Mouse (Mus musculus) stomach, embryonic 14.5 days (tissue): Measurements from ENCODE around the gene Cxcl5. TPM values are rescaled to one million over a fixed set of nuclear protein-coding genes. Genes with fewer than 3 reads are reported as not detected.
A peak's percentile ranks its signal among the peaks of the same experiment; 100 is the strongest.

Experiments
- ATAC-seq: fragments of 200-750 bp; cut with Nextera tagmentation; 2 replicates; pipeline ENCODE4 v1.8.0; 2017; ENCODE audit warnings: low read depth, moderate TSS enrichment; ENCODE audit not compliant: insufficient number of reproducible peaks, insufficient read depth, low FRiP score
- H3K27ac ChIP-seq: fragments of 300-500 bp; sonication (generic); 2 replicates; pipeline ENCODE4 v1.5.1; 2014; ENCODE audit warnings: mild to moderate bottlenecking, low read length, moderate library complexity, mixed read lengths
- H3K27me3 ChIP-seq: fragments of 300-500 bp; sonication (generic); 2 replicates; pipeline ENCODE4 v1.6.1; 2014; ENCODE audit warnings: low read length, control low read depth, mixed read lengths; ENCODE audit not compliant: control insufficient read depth, insufficient read depth
- H3K36me3 ChIP-seq: fragments of 300-500 bp; sonication (generic); 2 replicates; pipeline ENCODE4 v1.6.1; 2014; ENCODE audit warnings: mild to moderate bottlenecking, control low read depth, low read length, moderate library complexity, mixed read lengths; ENCODE audit not compliant: control insufficient read depth, insufficient read depth
- H3K4me1 ChIP-seq: fragments of 300-500 bp; sonication (generic); 2 replicates; pipeline ENCODE4 v1.6.1; 2014; ENCODE audit warnings: low read length, control low read depth, mixed read lengths; ENCODE audit not compliant: control insufficient read depth, insufficient read depth
- H3K4me2 ChIP-seq: fragments of 300-500 bp; sonication (generic); replicated peaks from 2 replicates; pipeline ENCODE4 v1.6.1; 2014; ENCODE audit warnings: low read depth, low read length, control low read depth
- H3K4me3 ChIP-seq: fragments of 300-500 bp; sonication (generic); 2 replicates; pipeline ENCODE4 v1.5.1; 2014; ENCODE audit warnings: low read depth, low read length, control low read depth
- H3K9ac ChIP-seq: fragments of 300-500 bp; sonication (generic); replicated peaks from 2 replicates; pipeline ENCODE4 v1.6.1; 2014; ENCODE audit warnings: low read depth, mild to moderate bottlenecking, control low read depth, low read length, moderate library complexity, mixed read lengths
- H3K9me3 ChIP-seq: fragments of 300-500 bp; sonication (generic); 2 replicates; pipeline ENCODE4 v1.6.1; 2016; ENCODE audit warnings: low read depth, low read length, control low read depth; ENCODE audit not compliant: control insufficient read depth
- WGBS: fragments of 180-500 bp; shearing (Covaris S2); extraction: QIAGEN DNeasy Blood & Tissue Kit; methylation state at CpG from one replicate; pipeline ENCODE4 v1.1.7; 2014; 5-methylcytosine and 5-hydroxymethylcytosine counted together
- polyA plus RNA-seq: library from polyadenylated mRNA; unstranded; fragments of >200 nt; fragmentation: Nextera tagmentation; extraction: Ambion mirVana; gene quantifications from 2 replicates; pipeline ENCODE4 v1.2.1, GENCODE M21; 2014

Cxcl5 gene
- polyA plus RNA-seq = 0.20 and 0.53 TPM in 2 replicates

DNA sequence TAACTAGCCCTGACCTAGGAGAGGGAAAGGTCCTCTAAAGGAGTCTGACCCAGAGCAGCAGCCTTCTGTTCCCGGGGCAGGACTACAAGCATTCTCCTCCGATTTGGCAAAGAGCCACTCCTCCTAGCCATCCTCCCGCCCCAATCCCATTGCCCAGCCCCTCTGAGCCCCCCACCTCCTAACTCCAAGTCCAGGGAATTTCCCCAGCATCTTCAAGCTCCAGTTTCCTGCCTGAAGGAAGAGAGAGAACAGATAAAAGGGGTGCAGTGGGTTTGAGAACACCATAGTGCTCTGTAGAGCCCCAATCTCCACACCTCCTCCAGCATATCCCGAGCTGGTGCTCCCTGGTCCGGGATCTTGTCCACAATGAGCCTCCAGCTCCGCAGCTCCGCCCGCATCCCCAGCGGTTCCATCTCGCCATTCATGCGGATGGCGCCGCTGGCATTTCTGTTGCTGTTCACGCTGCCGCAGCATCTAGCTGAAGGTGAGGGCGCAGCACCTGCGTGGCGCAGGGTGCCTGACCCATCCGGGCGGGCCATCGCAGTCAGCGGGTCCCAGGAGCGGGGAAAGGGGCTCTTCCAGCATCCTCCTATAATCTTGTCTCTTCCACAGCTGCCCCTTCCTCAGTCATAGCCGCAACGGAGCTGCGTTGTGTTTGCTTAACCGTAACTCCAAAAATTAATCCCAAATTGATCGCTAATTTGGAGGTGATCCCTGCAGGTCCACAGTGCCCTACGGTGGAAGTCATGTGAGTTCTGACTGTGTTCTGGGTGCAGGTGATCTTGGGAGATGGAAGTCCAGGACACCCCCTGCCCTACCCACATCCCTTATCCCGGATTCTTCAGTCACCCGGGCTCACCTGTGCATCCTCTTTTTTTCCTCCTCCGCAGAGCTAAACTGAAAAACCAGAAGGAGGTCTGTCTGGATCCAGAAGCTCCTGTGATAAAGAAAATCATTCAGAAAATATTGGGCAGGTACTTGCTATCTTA lies at the start of gene Cxcl5:
Cxcl5 (plus strand) TSS at position 284 of the 989 bp plus-strand sequence.
- Histone ChIP-seq H3K36me3 (no peaks in the 10 kb centered on the region), H3K4me3 (peak within 1 kb of the TSS; percentile 29), H3K27me3 (0 out of 2 replicates have a peak, but pooled peaks cover 4% of the 10 kb centered on the region), H3K4me2 (peak within 1 kb of the TSS; percentile 64), H3K4me1 (peaks cover 19% of the 10 kb centered on the region; the same call in 1 of the 2 replicates), H3K9ac (no peak within 1 kb of the TSS), H3K27ac (no peak within 1 kb of the TSS), H3K9me3 (no peaks in the 10 kb centered on the region)
- WGBS = 5% methylated on average over 32 of the region's 32 CpGs
- ATAC-seq = no peak

DNA sequence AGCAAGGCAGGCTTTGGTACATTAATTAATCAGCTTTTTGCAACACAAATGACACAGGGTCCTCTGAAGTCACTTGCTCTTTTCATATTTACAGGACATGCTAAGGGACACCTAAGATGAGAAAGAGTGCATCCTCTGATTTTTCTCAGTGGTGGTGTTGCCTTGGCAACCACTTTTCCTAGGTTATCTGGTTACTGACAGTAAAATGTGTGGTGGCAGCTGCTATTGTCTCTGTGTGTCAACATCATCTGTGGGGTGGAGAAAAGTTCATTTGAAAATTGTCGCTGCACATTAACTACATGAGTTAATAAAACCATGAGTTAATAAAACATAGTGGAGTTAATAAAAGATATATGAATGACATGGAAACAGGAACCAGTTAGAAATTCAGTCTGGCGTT lies 47.8 kb upstream of the Cxcl5 start:
- no peak overlapping the region for H3K4me3 ChIP-seq
- no peaks in the 10 kb centered on the region for H3K4me1 ChIP-seq
- no peak overlapping the region for H3K9ac ChIP-seq
- H3K27ac ChIP-seq = no peak overlapping the region
- 65% methylated on average over 2 of the region's 2 CpGs for WGBS
- H3K9me3 ChIP-seq = no peaks in the 10 kb centered on the region
- ATAC-seq = no peak
- no peaks in the 10 kb centered on the region for H3K27me3 ChIP-seq
- H3K4me2 ChIP-seq = no peak overlapping the region
- no peaks in the 10 kb centered on the region for H3K36me3 ChIP-seq

DNA sequence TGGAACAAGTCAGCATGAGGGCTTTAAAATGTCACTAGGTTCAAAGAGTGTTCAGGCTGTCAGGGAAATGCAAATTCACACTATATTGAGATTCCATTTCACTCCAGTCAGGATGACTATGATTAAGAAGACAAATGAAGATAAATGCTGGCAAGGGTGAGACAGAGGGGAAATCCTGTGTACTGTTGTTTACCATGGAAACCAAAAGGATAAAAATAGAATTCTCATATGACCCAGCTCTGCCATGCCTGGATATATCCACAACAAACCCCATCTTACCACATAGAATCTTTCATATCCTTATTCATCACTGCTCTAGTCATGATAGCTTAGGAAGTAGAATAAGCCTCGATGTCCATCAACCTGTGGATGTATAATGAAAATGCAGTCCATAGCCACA lies 41.2 kb upstream of the Cxcl5 start:
- Histone ChIP-seq H3K4me3 (no peak overlapping the region), H3K36me3 (no peaks in the 10 kb centered on the region), H3K27ac (no peak overlapping the region), H3K9ac (no peak overlapping the region), H3K4me1 (no peaks in the 10 kb centered on the region), H3K27me3 (no peaks in the 10 kb centered on the region), H3K4me2 (no peak overlapping the region), H3K9me3 (no peaks in the 10 kb centered on the region)
- WGBS = 90% methylated on average over 1 of the region's 1 CpGs
- no peak for ATAC-seq

DNA sequence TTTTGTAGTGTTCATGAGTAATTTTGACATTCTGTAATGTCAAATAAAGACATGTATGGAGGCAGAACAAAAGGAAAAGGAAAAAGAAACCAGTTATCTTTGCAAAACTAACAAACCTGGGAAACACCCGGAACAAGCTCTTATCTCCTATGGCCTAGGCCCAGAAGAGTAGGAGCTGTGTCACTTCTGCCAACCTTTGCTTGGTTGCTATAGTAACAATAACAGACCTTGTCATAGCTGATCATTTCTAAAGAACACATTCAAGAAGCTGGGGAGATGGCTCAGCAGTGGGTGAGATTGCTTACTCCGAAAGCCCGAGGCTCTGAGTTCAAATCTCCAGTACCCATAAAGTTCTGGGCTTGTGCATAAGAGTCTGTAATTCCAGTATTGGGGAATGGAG lies 36.5 kb upstream of the Cxcl5 start:
- Histone ChIP-seq H3K9ac (no peak overlapping the region), H3K4me2 (no peak overlapping the region), H3K27ac (no peak overlapping the region), H3K36me3 (no peaks in the 10 kb centered on the region), H3K27me3 (no peaks in the 10 kb centered on the region), H3K4me1 (peaks cover 11% of the 10 kb centered on the region; the same call in 1 of the 2 replicates), H3K4me3 (no peak overlapping the region), H3K9me3 (no peaks in the 10 kb centered on the region)
- 89% methylated on average over 3 of the region's 3 CpGs for WGBS
- no peak for ATAC-seq

DNA sequence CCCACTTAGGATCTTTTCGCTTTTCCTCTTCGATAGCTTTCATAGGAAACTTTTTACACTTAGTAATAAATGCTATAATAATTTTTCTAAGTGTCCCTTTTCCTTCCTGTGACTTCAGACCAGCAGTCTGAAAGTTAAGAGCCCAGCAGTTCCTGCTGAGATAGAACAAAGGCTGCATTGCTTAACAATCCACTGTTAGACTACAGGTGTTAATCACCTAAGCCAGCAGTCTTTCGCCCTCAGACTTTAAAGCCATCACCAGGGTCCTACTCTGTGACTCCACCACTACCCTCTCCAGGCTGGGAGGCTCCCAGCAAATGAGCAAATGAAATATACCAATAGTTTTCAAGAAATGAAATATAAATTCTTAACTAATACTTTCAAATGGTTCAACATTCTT lies 30.9 kb upstream of the Cxcl5 start:
- Histone ChIP-seq H3K27me3 (no peaks in the 10 kb centered on the region), H3K4me3 (no peak overlapping the region), H3K9me3 (no peaks in the 10 kb centered on the region), H3K4me1 (peaks cover 11% of the 10 kb centered on the region; the same call in 1 of the 2 replicates), H3K36me3 (no peaks in the 10 kb centered on the region), H3K27ac (no peak overlapping the region), H3K4me2 (no peak overlapping the region), H3K9ac (no peak overlapping the region)
- ATAC-seq = no peak
- 36% methylated on average over 3 of the region's 3 CpGs for WGBS

DNA sequence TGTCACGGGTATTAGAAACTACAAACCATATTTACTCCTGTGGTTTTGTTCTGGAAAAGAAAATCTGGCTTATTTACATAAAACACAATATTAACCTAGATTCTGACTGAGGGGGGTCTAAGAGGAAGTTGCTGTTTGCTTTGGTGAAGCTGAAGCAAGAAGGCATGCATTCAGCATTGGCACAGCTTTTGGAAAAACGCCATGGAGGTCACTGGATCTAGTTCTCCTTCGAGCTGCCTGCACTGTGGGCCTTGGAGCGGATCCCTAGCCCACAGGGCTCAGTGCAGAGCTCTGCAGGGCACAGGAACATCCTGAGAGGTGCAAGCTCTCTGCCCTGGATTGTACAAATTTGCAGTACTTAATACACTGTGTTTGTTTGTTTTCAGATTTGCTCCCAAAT lies 27.7 kb upstream of the Cxcl5 start:
- 83% methylated on average over 4 of the region's 4 CpGs for WGBS
- ATAC-seq = no peak
- Histone ChIP-seq H3K4me2 (no peak overlapping the region), H3K27ac (no peak overlapping the region), H3K4me3 (no peak overlapping the region), H3K36me3 (no peaks in the 10 kb centered on the region), H3K27me3 (no peaks in the 10 kb centered on the region), H3K4me1 (no peaks in the 10 kb centered on the region), H3K9me3 (no peaks in the 10 kb centered on the region), H3K9ac (no peak overlapping the region)

DNA sequence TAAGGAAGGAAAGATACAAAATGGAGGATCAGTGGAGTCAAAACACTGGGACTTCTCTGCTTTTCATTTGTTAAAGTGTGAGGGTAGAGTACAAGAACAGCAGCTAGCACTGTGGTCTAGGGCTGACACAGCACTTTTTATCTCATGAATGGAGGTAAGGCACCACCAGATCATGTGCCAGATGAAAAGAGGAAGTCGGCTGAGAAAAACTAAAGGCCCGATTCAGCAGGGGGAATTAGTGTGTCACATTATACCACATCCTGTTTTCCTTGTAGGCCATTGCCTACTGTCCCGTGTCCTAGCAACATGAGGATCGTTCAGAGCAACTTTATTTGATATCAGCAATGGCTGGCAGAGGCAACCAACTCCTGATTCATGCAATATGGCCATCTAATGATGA lies 17.1 kb upstream of the Cxcl5 start:
- Histone ChIP-seq H3K27me3 (no peaks in the 10 kb centered on the region), H3K4me1 (no peaks in the 10 kb centered on the region), H3K27ac (no peak overlapping the region), H3K4me2 (no peak overlapping the region), H3K36me3 (no peaks in the 10 kb centered on the region), H3K9ac (no peak overlapping the region), H3K4me3 (no peak overlapping the region), H3K9me3 (no peaks in the 10 kb centered on the region)
- 75% methylated on average over 4 of the region's 4 CpGs for WGBS
- no peak for ATAC-seq

DNA sequence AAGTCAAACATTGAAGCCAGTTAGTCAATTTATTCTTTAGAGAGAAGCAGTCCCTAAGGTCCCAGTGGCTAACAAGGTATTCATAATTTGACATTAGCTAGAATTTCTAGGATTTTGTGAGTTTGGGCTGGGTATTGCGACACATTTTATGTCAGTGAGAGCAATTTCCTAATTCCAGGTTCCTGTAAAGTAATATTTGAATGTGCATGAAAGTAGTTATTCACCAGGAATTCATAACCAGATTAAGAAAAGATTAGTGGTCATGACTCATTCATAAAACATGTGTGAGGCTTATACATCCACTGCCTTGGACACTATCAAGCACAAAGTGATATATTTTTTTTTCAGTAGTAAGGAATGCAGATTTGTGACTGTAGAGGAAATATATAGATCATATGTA lies 5.2 kb upstream of the Cxcl5 start:
- Histone ChIP-seq H3K27ac (no peak overlapping the region), H3K4me1 (peaks cover 12% of the 10 kb centered on the region; the same call in 1 of the 2 replicates), H3K4me2 (no peak overlapping the region), H3K4me3 (no peak overlapping the region), H3K27me3 (no peaks in the 10 kb centered on the region), H3K9me3 (no peaks in the 10 kb centered on the region), H3K9ac (no peak overlapping the region), H3K36me3 (no peaks in the 10 kb centered on the region)
- 92% methylated on average over 1 of the region's 1 CpGs for WGBS
- ATAC-seq = no peak
